Mouse (Mus musculus) C2C12 (cell line): ENCODE data around the gene Slc3a1.

Experiments used
- CEBPB ChIP-seq: IDR thresholded peaks from one replicate; pipeline ENCODE4 v1.6.1; 2011; ENCODE audit warnings: low read depth, mild to moderate bottlenecking, control low read depth, moderate library complexity
- CTCF ChIP-seq: IDR thresholded peaks from one replicate; pipeline ENCODE4 v1.5.1; 2011; ENCODE audit not compliant: control insufficient read depth, insufficient read depth, insufficient read length
- MYOD1 ChIP-seq: IDR thresholded peaks from one replicate; pipeline ENCODE4 v1.6.1; 2011; ENCODE audit warnings: low read depth; ENCODE audit not compliant: control insufficient read depth, insufficient read length
- MYOG ChIP-seq: IDR thresholded peaks from one replicate; pipeline ENCODE4 v1.6.1; 2011; ENCODE audit not compliant: control insufficient read depth, insufficient read length; ENCODE audit errors: extremely low read depth
- USF1 ChIP-seq: IDR thresholded peaks from one replicate; pipeline ENCODE4 v1.6.1; 2011; ENCODE audit warnings: low read depth, mild to moderate bottlenecking, control low read depth, moderate library complexity

- TF ChIP-seq USF1 (no peak), MYOD1 (no peak), CTCF (no peak), MYOG (no peak), CEBPB (no peak)
Observed at GRCm38 (mm10) chr17:85038761-85039160, 10.6 kb downstream of the Slc3a1 start.
